ENCODE assay signal across 26 mouse cellular contexts in the genomic region with DNA sequence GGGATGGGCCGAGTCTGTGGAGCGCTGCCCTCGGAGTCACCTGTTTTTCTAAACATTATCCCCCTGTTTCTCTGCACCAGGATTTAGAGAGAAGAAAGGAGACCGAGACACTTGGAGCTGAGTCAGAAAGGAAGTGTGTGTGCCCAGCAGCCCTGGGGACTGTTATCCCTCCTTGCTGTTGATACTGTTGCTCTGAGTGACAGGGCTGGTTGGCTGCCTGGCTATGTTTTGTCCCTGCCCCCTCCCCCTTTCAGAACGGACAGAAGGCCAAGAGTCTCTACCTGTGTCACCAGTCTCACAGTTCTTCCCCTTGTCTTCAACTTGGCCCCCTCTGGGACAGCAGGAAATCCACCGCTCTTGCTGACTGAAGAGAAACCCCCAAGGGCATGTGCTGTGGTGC.
DNase-seq lines count a peak whose midpoint lies in the region; ATAC-seq and TF ChIP-seq lines count a peak whose summit lies in the region.
"Had no signal": no experiment of that assay in that cellular context is flagged by ENCODE, and none has a peak within 500 bp of the region (broad histone marks: within the 10 kb centered on the region; RNA-seq: fewer than 3 reads in every experiment).

No protein-coding gene starts in this region.

- H3K4me2 ChIP-seq in forebrain, embryonic 16.5 days (ENCODE audit: low read length) = no peak overlapping the region
- H3K4me2 ChIP-seq in lung, embryonic 16.5 days (ENCODE audit: low read depth, low read length) = no peak overlapping the region
- no peak overlapping the region for H3K4me2 ChIP-seq in heart, embryonic 13.5 days
- H3K4me2 ChIP-seq in stomach, postnatal 0 days (replicated peaks; ENCODE audit: low read depth) = no peak overlapping the region
- H3K4me2 ChIP-seq: embryonic facial prominence, embryonic 12.5 days; forebrain, embryonic 12.5 days; limb, embryonic 13.5 days; liver, embryonic 13.5 days; neural tube, embryonic 13.5 days; stomach, embryonic 15.5 days had no signal

- peak overlapping the region; percentile 48; the same call in 1 of the 2 replicates for H3K27ac ChIP-seq in forebrain, embryonic 10.5 days
- no peak overlapping the region for H3K27ac ChIP-seq in forebrain, embryonic 16.5 days (ENCODE audit: low read length)
- H3K27ac ChIP-seq in lung, embryonic 16.5 days (ENCODE audit: low read length) = no peak overlapping the region
- H3K27ac ChIP-seq in heart, embryonic 13.5 days (replicated peaks) = peak overlapping the region; percentile 21; the same call in 1 of the 2 replicates
- H3K27ac ChIP-seq in stomach, postnatal 0 days (replicated peaks) = no peak overlapping the region
- H3K27ac ChIP-seq: embryonic facial prominence, embryonic 12.5 days; forebrain, embryonic 12.5 days; gastrocnemius, adult 2 months; kidney, postnatal 0 days; limb, embryonic 13.5 days; liver, embryonic 13.5 days; macrophage; midbrain, embryonic 10.5 days; neural tube, embryonic 13.5 days; stomach, embryonic 15.5 days had no signal

- no peaks in the 10 kb centered on the region for H3K9me3 ChIP-seq in forebrain, embryonic 10.5 days
- H3K9me3 ChIP-seq in forebrain, embryonic 16.5 days (ENCODE audit: control insufficient read depth, low read length) = no peaks in the 10 kb centered on the region
- no peaks in the 10 kb centered on the region for H3K9me3 ChIP-seq in lung, embryonic 16.5 days (ENCODE audit: control insufficient read depth, low read length)
- H3K9me3 ChIP-seq in heart, embryonic 13.5 days = no peaks in the 10 kb centered on the region
- H3K9me3 ChIP-seq in stomach, postnatal 0 days (ENCODE audit: control insufficient read depth, low read length) = no peaks in the 10 kb centered on the region
- H3K9me3 ChIP-seq: embryonic facial prominence, embryonic 12.5 days; forebrain, embryonic 12.5 days; limb, embryonic 13.5 days; liver, embryonic 13.5 days; midbrain, embryonic 10.5 days; neural tube, embryonic 13.5 days; stomach, embryonic 15.5 days had no signal

- no peak for ATAC-seq in forebrain, embryonic 16.5 days
- ATAC-seq in lung, embryonic 16.5 days (ENCODE audit: low read depth) = peak; percentile 24; the same call in 1 of the 2 replicates
- ATAC-seq in heart, embryonic 13.5 days (ENCODE audit: extremely low read depth, insufficient number of reproducible peaks, low FRiP score, low TSS enrichment) = no peak
- ATAC-seq in stomach, postnatal 0 days (ENCODE audit: low FRiP score, low TSS enrichment) = no peak
- ATAC-seq in megakaryocyte-erythroid progenitor cell, adult 5-6 weeks (replicated peaks; ENCODE audit: low FRiP score, low TSS enrichment, poor library complexity, severe bottlenecking) = no peak
- ATAC-seq: midbrain, embryonic 16.5 days had no signal

- peaks cover 26% of the 10 kb centered on the region for H3K4me1 ChIP-seq in forebrain, embryonic 10.5 days
- no peaks in the 10 kb centered on the region for H3K4me1 ChIP-seq in forebrain, embryonic 16.5 days (replicated peaks; ENCODE audit: control insufficient read depth, insufficient read depth, low read length)
- H3K4me1 ChIP-seq in lung, embryonic 16.5 days (replicated peaks; ENCODE audit: control insufficient read depth, insufficient read depth, low read length) = peaks cover 12% of the 10 kb centered on the region
- H3K4me1 ChIP-seq in heart, embryonic 13.5 days = peaks cover 55% of the 10 kb centered on the region
- H3K4me1 ChIP-seq in stomach, postnatal 0 days (replicated peaks; ENCODE audit: control insufficient read depth, insufficient read depth) = no peaks in the 10 kb centered on the region
- H3K4me1 ChIP-seq: forebrain, embryonic 12.5 days; liver, embryonic 13.5 days; midbrain, embryonic 10.5 days had no signal

- H3K4me3 ChIP-seq in forebrain, embryonic 10.5 days = no peak overlapping the region
- no peak overlapping the region for H3K4me3 ChIP-seq in forebrain, embryonic 16.5 days (replicated peaks; ENCODE audit: low read length)
- H3K4me3 ChIP-seq in lung, embryonic 16.5 days (ENCODE audit: low read length) = no peak overlapping the region
- no peak overlapping the region for H3K4me3 ChIP-seq in heart, embryonic 13.5 days
- H3K4me3 ChIP-seq in stomach, postnatal 0 days (ENCODE audit: low read depth, low read length) = no peak overlapping the region
- H3K4me3 ChIP-seq: embryonic facial prominence, embryonic 12.5 days; forebrain, embryonic 12.5 days; gastrocnemius, adult 2 months; limb, embryonic 13.5 days; liver, embryonic 13.5 days; midbrain, embryonic 10.5 days; myocyte; neural tube, embryonic 13.5 days; stomach, embryonic 15.5 days had no signal

- no peak for TF ChIP-seq CTCF in stomach, postnatal 0 days (IDR thresholded peaks at IDR 0.05; ENCODE audit: low read depth)

- WGBS in forebrain, embryonic 10.5 days = 77% methylated on average over 6 of the region's 6 CpGs
- 77% methylated on average over 6 of the region's 6 CpGs for WGBS in forebrain, embryonic 16.5 days
- 52% methylated on average over 6 of the region's 6 CpGs for WGBS in lung, embryonic 16.5 days
- 35% methylated on average over 6 of the region's 6 CpGs for WGBS in heart, embryonic 13.5 days
- WGBS in stomach, postnatal 0 days = 54% methylated on average over 6 of the region's 6 CpGs

- no peak for TF ChIP-seq EP300 in stomach, postnatal 0 days (optimal IDR thresholded peaks at IDR 0.05)

- H3K9ac ChIP-seq in forebrain, embryonic 16.5 days (replicated peaks; ENCODE audit: low read depth, low read length) = no peak overlapping the region
- no peak overlapping the region for H3K9ac ChIP-seq in lung, embryonic 16.5 days (ENCODE audit: low read length)
- H3K9ac ChIP-seq in heart, embryonic 13.5 days = peak overlapping the region; percentile 1; the same call in 1 of the 2 replicates
- no peak overlapping the region; the same call in 1 of the 2 replicates for H3K9ac ChIP-seq in stomach, postnatal 0 days (ENCODE audit: low read length)
- H3K9ac ChIP-seq: embryonic facial prominence, embryonic 12.5 days; forebrain, embryonic 12.5 days; limb, embryonic 13.5 days; liver, embryonic 13.5 days; neural tube, embryonic 13.5 days; stomach, embryonic 15.5 days had no signal

- no peak for DNase-seq in forebrain, embryonic 10.5 days (ENCODE audit: extremely low spot score, low spot score)
- no peak for DNase-seq in lung, postnatal 10 days
- DNase-seq in stomach, postnatal 0 days (ENCODE audit: low spot score) = peak; percentile 33
- no peak for DNase-seq in thymus, postnatal 4 days
- DNase-seq: cerebellum, adult 11-12 months; gastrocnemius, adult 2 months; kidney, adult 18-20 months; layer of hippocampus, adult 9-11 months; liver, embryonic 13.5 days; lung, adult 2 months; right cerebral cortex, adult 18-20 months; right cerebral cortex, postnatal 4 days had no signal

- H3K27me3 ChIP-seq in forebrain, embryonic 10.5 days (ENCODE audit: poor library complexity, severe bottlenecking) = no peaks in the 10 kb centered on the region
- H3K27me3 ChIP-seq in forebrain, embryonic 16.5 days (replicated peaks; ENCODE audit: control insufficient read depth, insufficient read depth, low read length) = no peaks in the 10 kb centered on the region
- H3K27me3 ChIP-seq in lung, embryonic 16.5 days (ENCODE audit: control insufficient read depth, insufficient read depth, low read depth, low read length) = no peaks in the 10 kb centered on the region
- no peaks in the 10 kb centered on the region for H3K27me3 ChIP-seq in heart, embryonic 13.5 days (replicated peaks)
- no peaks in the 10 kb centered on the region for H3K27me3 ChIP-seq in stomach, postnatal 0 days (ENCODE audit: control insufficient read depth, insufficient read depth, low read length)
- H3K27me3 ChIP-seq: embryonic facial prominence, embryonic 12.5 days; forebrain, embryonic 12.5 days; liver, embryonic 13.5 days; stomach, embryonic 15.5 days had no signal

- H3K36me3 ChIP-seq in forebrain, embryonic 10.5 days (replicated peaks) = no peaks in the 10 kb centered on the region
- H3K36me3 ChIP-seq in forebrain, embryonic 16.5 days (ENCODE audit: control insufficient read depth, insufficient read depth) = no peaks in the 10 kb centered on the region
- no peaks in the 10 kb centered on the region for H3K36me3 ChIP-seq in lung, embryonic 16.5 days (ENCODE audit: control insufficient read depth, insufficient read depth, low read length)
- H3K36me3 ChIP-seq in heart, embryonic 13.5 days = no peaks in the 10 kb centered on the region
- no peaks in the 10 kb centered on the region for H3K36me3 ChIP-seq in stomach, postnatal 0 days (ENCODE audit: control insufficient read depth, insufficient read depth, low read length)
- H3K36me3 ChIP-seq: embryonic facial prominence, embryonic 12.5 days; forebrain, embryonic 12.5 days; limb, embryonic 13.5 days; liver, embryonic 13.5 days; midbrain, embryonic 10.5 days; neural tube, embryonic 13.5 days; stomach, embryonic 15.5 days had no signal

Comparison
In these comparisons a context has a peak if more than half of its experiments do, and no peak if none do; other contexts are left out.
1. H3K27ac ChIP-seq: peak in forebrain, embryonic 10.5 days (single experiment) and heart, embryonic 13.5 days (single experiment); none in forebrain, embryonic 16.5 days (single experiment), lung, embryonic 16.5 days (single experiment) and stomach, postnatal 0 days (single experiment).